Mouse (Mus musculus): ENCODE measurements around the gene Rabepk. TPM values are rescaled to one million over a fixed set of nuclear protein-coding genes. Genes with fewer than 3 reads are reported as not detected.

Rabepk gene
- total and polyA plus RNA-seq, 3 experiments = 47.1 to 85.3 TPM; not detected in 1

- TF ChIP-seq KAT2A (conservative IDR thresholded peaks at IDR 0.05; ENCODE audit: low read depth, low read length) (no peak), EP300 (IDR thresholded peaks at IDR 0.05; ENCODE audit: low read depth in 1 of 2, low read length in 2 of 2) (no peak), MAFK (IDR thresholded peaks at IDR 0.05; ENCODE audit: borderline replicate concordance, low read depth, low read length) (no peak), CTCF (IDR thresholded peaks at IDR 0.05 in 2 of 3, conservative IDR thresholded peaks at IDR 0.05 in 1 of 3; ENCODE audit: control insufficient read depth in 1 of 3, insufficient read depth in 1 of 3, low read depth in 2 of 3, low read length in 3 of 3, poor library complexity in 1 of 3, severe bottlenecking in 1 of 3) (peak; percentile 66 to 83 (median 71)), CHD2 (IDR thresholded peaks at IDR 0.05; ENCODE audit: low read length) (no peak), TCF12 (IDR thresholded peaks at IDR 0.05; ENCODE audit: low read depth, low read length) (no peak), MAX (IDR thresholded peaks at IDR 0.05; ENCODE audit: low read length) (0 out of 2 replicates have a peak, but pooled peaks have one; percentile 42), HCFC1 (IDR thresholded peaks at IDR 0.05; ENCODE audit: low read depth, low read length) (0 out of 2 replicates have a peak, but pooled peaks have one; percentile 26)
Observed at GRCm38 (mm10) chr2:34784085-34784484, 15.6 kb downstream of the Rabepk start (continued).

GRCm38 (mm10) chr2:34783064-34784020 is 16.4 kb downstream of the Rabepk start:
- H3K27ac ChIP-seq (ENCODE audit: control insufficient read depth, low read depth, low read length) = peak overlapping the region; percentile 97
- H3K4me1 ChIP-seq (ENCODE audit: control insufficient read depth in 1 of 2, insufficient read depth in 2 of 2, low read length in 2 of 2) = peaks cover 4 to 14% of the 10 kb centered on the region in 2 experiments; a peak in 3 of 4 replicates
- DNase-seq (ENCODE audit: low read depth, low spot score) = peak; percentile 97
- H3K36me3 ChIP-seq (ENCODE audit: control insufficient read depth in 1 of 2, insufficient read depth in 2 of 2, low read length in 2 of 2) = peaks cover 0 to 20% of the 10 kb centered on the region in 2 experiments; a peak in 3 of 4 replicates
- peak overlapping the region; percentile 26 for H3K9ac ChIP-seq (ENCODE audit: control insufficient read depth, low read depth, low read length, poor library complexity, severe bottlenecking)
- no peaks in the 10 kb centered on the region for H3K79me2 ChIP-seq (ENCODE audit: control insufficient read depth, insufficient read depth, low read length, poor library complexity)
- H3K27me3 ChIP-seq (ENCODE audit: control insufficient read depth in 1 of 2, insufficient read depth in 2 of 2, low read length in 2 of 2) = no peaks in the 10 kb centered on the region
- no peaks in the 10 kb centered on the region for H3K9me3 ChIP-seq (replicated peaks; ENCODE audit: insufficient read depth, low read length)
- peak overlapping the region; percentile 11 to 36; a peak in 3 of 4 replicates for H3K4me3 ChIP-seq (ENCODE audit: control insufficient read depth in 1 of 2, insufficient read depth in 1 of 2, low read depth in 2 of 2, low read length in 2 of 2)
- TF ChIP-seq NRF1 (IDR thresholded peaks at IDR 0.05; ENCODE audit: insufficient read depth, low read depth, low read length, poor library complexity, severe bottlenecking) (no peak), POLR2AphosphoS2 (IDR thresholded peaks at IDR 0.05; ENCODE audit: low read length) (no peak), SIN3A (IDR thresholded peaks at IDR 0.05; ENCODE audit: low read length) (peak; percentile 85), ZMIZ1 (IDR thresholded peaks at IDR 0.05; ENCODE audit: low read depth, low read length) (no peak; the same call in 1 of the 2 replicates), POLR2A (IDR thresholded peaks at IDR 0.05; ENCODE audit: control insufficient read depth in 1 of 2, insufficient read depth in 1 of 2, low read depth in 1 of 2, low read length in 2 of 2, poor library complexity in 1 of 2) (peak in 1 of 2 experiments; percentile 58; a peak in 2 of 4 replicates), ZKSCAN1 (IDR thresholded peaks at IDR 0.05; ENCODE audit: low read depth, low read length) (no peak), TBP (IDR thresholded peaks at IDR 0.05; ENCODE audit: low read depth, low read length) (peak; percentile 89), MYC (IDR thresholded peaks at IDR 0.05; ENCODE audit: low read depth, low read length) (peak; percentile 79; the same call in 1 of the 2 replicates), ELF1 (IDR thresholded peaks at IDR 0.05; ENCODE audit: low read depth, low read length) (peak; percentile 41; the same call in 1 of the 2 replicates), EP300 (IDR thresholded peaks at IDR 0.05; ENCODE audit: low read depth in 1 of 2, low read length in 2 of 2) (peak; percentile 90 to 95), POLR2AphosphoS5 (IDR thresholded peaks at IDR 0.05; ENCODE audit: borderline replicate concordance, low read depth, low read length) (no peak), GATA1 (IDR thresholded peaks at IDR 0.05; ENCODE audit: low read depth, low read length) (peak; percentile 97), JUND (IDR thresholded peaks at IDR 0.05; ENCODE audit: low read depth, low read length) (peak; percentile 67; the same call in 1 of the 2 replicates), MAFK (IDR thresholded peaks at IDR 0.05; ENCODE audit: borderline replicate concordance, low read depth, low read length) (no peak), ETS1 (IDR thresholded peaks at IDR 0.05; ENCODE audit: low read depth, low read length) (peak; percentile 92), UBTF (IDR thresholded peaks at IDR 0.05; ENCODE audit: borderline replicate concordance, insufficient read depth, low read depth, low read length) (no peak), HCFC1 (IDR thresholded peaks at IDR 0.05; ENCODE audit: low read depth, low read length) (no peak), NELFE (IDR thresholded peaks at IDR 0.05; ENCODE audit: low read depth, low read length) (peak; percentile 36; the same call in 1 of the 2 replicates), CHD2 (IDR thresholded peaks at IDR 0.05; ENCODE audit: low read length) (no peak), CTCF (IDR thresholded peaks at IDR 0.05 in 2 of 3, conservative IDR thresholded peaks at IDR 0.05 in 1 of 3; ENCODE audit: control insufficient read depth in 1 of 3, insufficient read depth in 1 of 3, low read depth in 2 of 3, low read length in 3 of 3, poor library complexity in 1 of 3, severe bottlenecking in 1 of 3) (peak in 1 of 3 experiments; percentile 40; a peak in 3 of 6 replicates), KAT2A (conservative IDR thresholded peaks at IDR 0.05; ENCODE audit: low read depth, low read length) (no peak), MAX (IDR thresholded peaks at IDR 0.05; ENCODE audit: low read length) (no peak), MAZ (IDR thresholded peaks at IDR 0.05; ENCODE audit: low read depth, low read length) (0 out of 2 replicates have a peak, but pooled peaks have one; percentile 31), MEF2A (IDR thresholded peaks at IDR 0.05; ENCODE audit: extremely low read depth, insufficient replicate concordance, low read depth, low read length, poor library complexity, severe bottlenecking) (no peak), CHD1 (IDR thresholded peaks at IDR 0.05; ENCODE audit: low read depth, low read length) (no peak), ZNF384 (IDR thresholded peaks at IDR 0.05; ENCODE audit: low read depth, low read length) (no peak), TAL1 (IDR thresholded peaks at IDR 0.05; ENCODE audit: low read length) (peak; percentile 93), SMC3 (IDR thresholded peaks at IDR 0.05; ENCODE audit: low read depth, low read length) (0 out of 2 replicates have a peak, but pooled peaks have one; percentile 24)
